Mouse (Mus musculus): Measurements from ENCODE around the gene Mark1.

DNA sequence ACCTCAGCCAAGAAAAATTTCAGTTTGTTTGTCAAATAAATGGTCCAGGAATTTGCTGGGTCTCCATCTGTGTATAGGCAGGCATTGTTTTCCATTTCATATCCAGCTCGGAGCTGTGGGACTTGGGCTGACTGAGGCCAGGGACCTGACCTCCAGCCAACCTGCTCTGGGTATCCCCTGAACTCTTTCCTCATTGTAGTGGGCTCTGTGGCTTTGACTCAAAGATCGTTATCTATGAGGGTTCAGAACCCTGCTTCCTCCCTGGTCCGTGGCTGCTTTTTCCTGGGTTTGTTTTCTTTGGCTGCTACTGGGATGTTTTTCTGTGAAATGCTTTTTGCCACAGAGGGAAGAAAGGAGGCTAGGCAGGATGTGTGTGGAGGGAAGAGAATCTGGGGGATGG is 145.4 kb downstream of the Mark1 start:
- TF ChIP-seq CTCF (IDR thresholded peaks at IDR 0.05; ENCODE audit: extremely low read depth, insufficient read depth, low read length) (no peak), POLR2A (IDR thresholded peaks at IDR 0.05; ENCODE audit: extremely low read depth, insufficient read depth, low read length) (no peak)
